Mouse (Mus musculus): ENCODE measurements around the gene Mcm10.

- TF ChIP-seq ZC3H11A (IDR thresholded peaks at IDR 0.05; ENCODE audit: borderline replicate concordance, low read depth, low read length), result no peak
- no peak for TF ChIP-seq MAFK (IDR thresholded peaks at IDR 0.05; ENCODE audit: insufficient read depth, low read depth, low read length)
- TF ChIP-seq CHD2 (IDR thresholded peaks at IDR 0.05; ENCODE audit: low read depth, low read length), result no peak
Measured at GRCm38 (mm10) chr2:5015527-5015926, 2.9 kb upstream of the Mcm10 start.

Measured in ES-E14 (cell line).